Mouse (Mus musculus) small intestine, adult 2 months (tissue): ENCODE data around the gene Pkmyt1. TPM values are rescaled to one million over a fixed set of nuclear protein-coding genes. Genes with fewer than 3 reads are reported as not detected.
A peak's percentile ranks its signal among the peaks of the same experiment; 100 is the strongest.

ENCODE experiments used
- H3K27ac ChIP-seq: fragments of 200-500 bp; 2 replicates; pipeline ENCODE4 v1.5.1; 2012; ENCODE audit warnings: low read depth, low read length, control low read depth, inconsistent platforms; ENCODE audit not compliant: insufficient read depth
- H3K27me3 ChIP-seq: fragments of 200-500 bp; 2 replicates; pipeline ENCODE4 v1.6.1; 2012; ENCODE audit warnings: mild to moderate bottlenecking, moderate library complexity, low read length, inconsistent platforms; ENCODE audit not compliant: control insufficient read depth, insufficient read depth
- H3K36me3 ChIP-seq: fragments of 200-500 bp; 2 replicates; pipeline ENCODE4 v1.6.1; 2012; ENCODE audit warnings: mild to moderate bottlenecking, low read length, control low read depth, inconsistent platforms; ENCODE audit not compliant: control insufficient read depth, insufficient read depth
- H3K4me1 ChIP-seq: fragments of 200-500 bp; 2 replicates; pipeline ENCODE4 v1.6.1; 2012; ENCODE audit warnings: low read length, inconsistent platforms, mixed read lengths; ENCODE audit not compliant: control insufficient read depth, insufficient read depth, insufficient read length
- H3K4me3 ChIP-seq: fragments of 200-500 bp; 2 replicates; pipeline ENCODE4 v1.5.1; 2012; ENCODE audit warnings: low read depth, mild to moderate bottlenecking, control low read depth, inconsistent platforms, low read length, moderate library complexity
- CTCF ChIP-seq: fragments of 200-500 bp; IDR thresholded peaks from 2 replicates; pipeline ENCODE4 v1.5.1; 2012; ENCODE audit warnings: low read depth, mild to moderate bottlenecking, control low read depth, inconsistent platforms, low read length, moderate library complexity, mixed read lengths; ENCODE audit not compliant: insufficient replicate concordance, insufficient read length; ENCODE audit errors: extremely low read depth
- POLR2A ChIP-seq: fragments of 200-500 bp; IDR thresholded peaks from 2 replicates; pipeline ENCODE4 v1.6.1; 2012; ENCODE audit warnings: low read depth, mild to moderate bottlenecking, control low read depth, inconsistent platforms, low read length, moderate library complexity
- WGBS: fragments of 180-500 bp; shearing (Covaris S2); methylation state at CpG from one replicate; pipeline ENCODE4 v1.1.7; 2018; 5-methylcytosine and 5-hydroxymethylcytosine counted together
- polyA plus RNA-seq: library from polyadenylated mRNA; depleted of rRNA; stranded (reverse); fragments of >200 nt; gene quantifications from 2 replicates; pipeline ENCODE4 v1.2.3, GENCODE M21; 2012

The Pkmyt1 gene
- polyA plus RNA-seq, 1 experiment, result 42.3 TPM

DNA sequence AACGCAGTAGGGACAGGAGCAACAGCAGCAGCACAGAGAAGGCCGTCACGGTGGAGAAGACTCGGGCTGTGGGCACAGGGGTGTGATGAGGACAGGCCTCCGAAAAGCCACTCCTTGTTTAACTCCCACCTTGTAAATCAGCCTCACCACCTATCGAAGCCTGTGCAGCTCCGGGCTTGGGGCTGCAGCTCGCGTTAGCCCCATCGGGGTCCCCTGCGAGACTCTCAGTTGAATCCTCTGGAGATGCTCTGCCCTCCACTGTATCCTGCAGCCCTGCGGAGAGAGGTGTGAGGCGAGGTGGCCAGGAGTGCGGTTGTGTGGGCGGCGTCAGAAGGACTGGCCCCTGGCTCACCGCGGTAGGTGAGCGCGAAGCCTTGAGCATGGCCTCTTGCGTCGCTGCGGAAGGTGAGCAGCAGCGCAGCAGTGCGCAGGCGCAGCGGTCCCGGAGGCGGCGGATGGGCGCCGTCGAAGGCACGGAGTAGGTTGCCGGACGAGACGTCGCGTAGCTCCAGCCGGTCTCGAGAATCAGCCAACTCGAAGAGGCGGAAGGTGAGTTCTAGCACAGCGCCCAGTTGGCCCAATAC lies 16.2 kb downstream of the Pkmyt1 start:
- TF ChIP-seq CTCF, result no peak
- 12% methylated on average over 44 of the region's 44 CpGs for WGBS
- peaks cover 14% of the 10 kb centered on the region; the same call in 1 of the 2 replicates for H3K27me3 ChIP-seq
- peak overlapping the region; percentile 52 for H3K4me3 ChIP-seq
- H3K4me1 ChIP-seq, result peaks cover 39% of the 10 kb centered on the region
- H3K36me3 ChIP-seq, result peaks cover 5% of the 10 kb centered on the region
- 0 out of 2 replicates have a peak overlapping the region, but pooled peaks have one; percentile 0 for H3K27ac ChIP-seq

DNA sequence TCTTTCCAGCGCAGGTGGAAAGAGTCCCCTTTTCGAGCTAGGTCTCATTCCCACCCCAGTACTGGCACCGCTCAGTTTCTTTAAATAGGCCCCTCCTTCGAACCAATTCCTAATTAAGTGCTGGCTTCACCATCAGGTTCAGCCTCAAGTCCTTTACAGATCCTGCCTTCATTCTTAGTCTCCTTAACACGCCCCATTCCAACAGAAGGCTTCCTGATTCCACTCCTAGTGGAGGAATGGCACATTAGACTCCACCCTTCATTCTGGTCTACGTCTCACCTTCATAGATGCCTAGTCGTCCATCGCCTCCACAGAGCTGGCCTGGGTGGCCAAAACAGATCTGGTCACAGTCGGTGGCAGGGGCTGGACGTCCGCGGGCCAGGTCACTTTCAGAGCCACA lies 16.8 kb downstream of the Pkmyt1 start:
- Histone ChIP-seq H3K27me3 (peaks cover 14% of the 10 kb centered on the region; the same call in 1 of the 2 replicates), H3K36me3 (0 out of 2 replicates have a peak, but pooled peaks cover under 1% of the 10 kb centered on the region), H3K4me1 (peaks cover 42% of the 10 kb centered on the region), H3K27ac (0 out of 2 replicates have a peak overlapping the region, but pooled peaks have one; percentile 0), H3K4me3 (peak overlapping the region; percentile 52)
- TF ChIP-seq POLR2A (no peak), CTCF (no peak)
- 64% methylated on average over 12 of the region's 12 CpGs for WGBS

DNA sequence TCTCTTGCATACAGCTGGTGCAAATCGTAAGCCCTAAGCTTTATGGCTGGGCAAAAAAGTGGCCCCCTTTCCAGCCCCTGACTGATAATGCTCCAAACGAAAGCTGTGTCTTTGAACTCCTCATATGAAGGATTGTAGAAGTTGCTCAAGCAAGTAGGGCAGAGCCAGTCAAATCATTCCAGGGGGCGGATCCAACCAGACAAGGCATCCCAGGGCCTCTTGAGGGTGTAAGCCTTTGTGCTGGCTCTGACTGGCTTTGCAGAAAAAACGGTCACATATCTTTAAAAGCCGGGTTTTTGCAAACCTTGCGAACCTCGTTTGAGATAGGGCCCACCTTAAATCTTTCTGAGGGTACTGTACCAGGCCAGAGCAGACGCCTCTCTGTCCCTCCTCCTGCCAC lies 17.9 kb downstream of the Pkmyt1 start:
- WGBS, result 63% methylated on average over 8 of the region's 8 CpGs
- no peak overlapping the region for H3K4me3 ChIP-seq
- peaks cover 46% of the 10 kb centered on the region for H3K4me1 ChIP-seq
- no peak overlapping the region for H3K27ac ChIP-seq
- peaks cover 14% of the 10 kb centered on the region; the same call in 1 of the 2 replicates for H3K27me3 ChIP-seq
- H3K36me3 ChIP-seq, result no peaks in the 10 kb centered on the region
- no peak for TF ChIP-seq POLR2A
- TF ChIP-seq CTCF, result no peak

DNA sequence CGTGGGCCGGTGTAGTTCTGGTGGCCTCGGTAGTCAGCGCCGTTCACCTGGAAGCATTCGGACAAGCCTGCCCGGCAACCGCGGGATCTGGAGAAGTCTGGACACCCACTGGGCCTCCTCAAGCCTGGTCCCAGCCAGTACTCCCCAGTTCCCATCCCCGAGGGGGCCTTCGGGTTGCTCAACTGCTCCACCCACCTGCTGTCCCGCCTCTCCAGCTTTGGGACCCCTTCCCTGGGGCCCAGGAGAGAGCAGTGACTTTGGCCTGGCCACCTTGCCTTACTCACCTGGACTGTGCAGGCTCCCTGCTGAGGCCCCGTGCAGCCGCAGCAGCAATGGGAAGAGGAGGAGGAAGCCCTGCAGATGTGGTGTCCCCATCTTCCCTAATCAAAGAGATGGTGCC lies 18.5 kb downstream of the Pkmyt1 start:
- WGBS, result 23% methylated on average over 14 of the region's 14 CpGs
- Histone ChIP-seq H3K27me3 (peaks cover 14% of the 10 kb centered on the region; the same call in 1 of the 2 replicates), H3K27ac (no peak overlapping the region), H3K4me3 (0 out of 2 replicates have a peak overlapping the region, but pooled peaks have one; percentile 9), H3K36me3 (no peaks in the 10 kb centered on the region), H3K4me1 (peaks cover 48% of the 10 kb centered on the region)
- TF ChIP-seq CTCF (no peak), POLR2A (no peak)

GRCm38 (mm10) chr17:23745301-23746251 lies 19.4 kb downstream of the Pkmyt1 start, which contains the start of gene Kremen2:
Gene Kremen2, minus strand, starts transcription at chr17:23745833.
- Histone ChIP-seq H3K27ac (no peak within 1 kb of the TSS), H3K4me3 (peak within 1 kb of the TSS; percentile 9), H3K27me3 (peaks cover 14% of the 10 kb centered on the region; the same call in 1 of the 2 replicates), H3K36me3 (no peaks in the 10 kb centered on the region), H3K4me1 (peaks cover 49% of the 10 kb centered on the region)
- WGBS, result 2% methylated on average over 45 of the region's 45 CpGs
- TF ChIP-seq CTCF, result no peak
- no peak for TF ChIP-seq POLR2A

DNA sequence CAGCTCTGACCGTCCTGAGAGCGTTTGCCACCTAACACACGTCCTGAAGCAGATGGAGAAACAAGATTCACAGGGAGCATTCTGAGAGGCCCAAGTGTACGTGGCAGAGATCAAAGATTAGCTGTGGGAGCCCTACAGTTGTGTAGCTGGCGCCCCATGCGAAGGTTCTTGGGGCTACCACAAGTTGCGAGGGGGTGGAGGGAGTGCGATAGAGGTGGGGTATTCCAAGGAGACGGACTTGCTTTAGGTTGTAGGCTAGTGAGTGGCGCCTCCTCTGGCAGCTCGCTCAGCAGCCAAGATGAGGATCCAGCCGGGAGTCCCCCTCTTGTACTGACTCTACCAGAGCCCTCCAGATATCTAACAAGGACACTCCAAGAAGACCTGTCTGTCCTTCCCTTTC lies 20.2 kb downstream of the Pkmyt1 start:
- TF ChIP-seq CTCF, result no peak
- TF ChIP-seq POLR2A, result no peak
- Histone ChIP-seq H3K27me3 (peaks cover 14% of the 10 kb centered on the region; the same call in 1 of the 2 replicates), H3K4me1 (peaks cover 43% of the 10 kb centered on the region), H3K36me3 (no peaks in the 10 kb centered on the region), H3K27ac (no peak overlapping the region), H3K4me3 (no peak overlapping the region)
- WGBS, result 44% methylated on average over 12 of the region's 12 CpGs

- peaks cover 14% of the 10 kb centered on the region; the same call in 1 of the 2 replicates for H3K27me3 ChIP-seq
- no peaks in the 10 kb centered on the region; the same call in 1 of the 2 replicates for H3K36me3 ChIP-seq
- H3K4me3 ChIP-seq, result no peak overlapping the region
- H3K27ac ChIP-seq, result no peak overlapping the region
- WGBS, result 88% methylated on average over 3 of the region's 3 CpGs
- H3K4me1 ChIP-seq, result peaks cover 39% of the 10 kb centered on the region
- TF ChIP-seq CTCF (no peak), POLR2A (no peak)
Measured at GRCm38 (mm10) chr17:23746767-23747166, 20.6 kb downstream of the Pkmyt1 start.
